Mouse (Mus musculus): Measurements from ENCODE around the gene Lcn10. TPM values are rescaled to one million over a fixed set of nuclear protein-coding genes. Genes with fewer than 3 reads are reported as not detected.
"Not testable (repeated sequence)": the region's sequence is repeated elsewhere in the genome, so short reads cannot be mapped to it uniquely, and the experiment has no call there.

The Lcn10 gene
- total and polyA plus RNA-seq, 2 experiments from 2014 or later: not detected

DNA sequence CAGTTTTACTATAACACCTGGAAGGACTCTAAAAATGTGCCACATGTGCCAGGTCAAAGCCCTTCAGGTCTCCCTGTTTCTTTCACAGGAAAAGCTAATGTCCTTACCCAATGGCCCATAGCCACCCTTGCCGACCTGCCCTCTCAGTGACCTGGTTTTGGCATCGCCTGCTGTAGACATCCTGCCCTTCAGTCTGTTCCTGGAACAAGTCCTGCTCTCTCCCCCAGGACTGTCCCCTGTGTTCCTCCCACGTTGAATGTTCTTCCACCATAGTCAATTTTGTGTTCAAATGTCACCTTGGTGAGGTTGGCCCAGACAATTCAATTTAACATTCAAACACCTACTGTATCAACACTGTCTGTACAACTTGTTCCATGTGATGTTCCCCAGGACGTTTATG lies 14.4 kb downstream of the Lcn10 start:
- H3K4me2 ChIP-seq (ENCODE audit: low read depth, low read length, poor library complexity, severe bottlenecking): no peak overlapping the region
- H3K9ac ChIP-seq (replicated peaks; ENCODE audit: low read length, poor library complexity, severe bottlenecking): no peak overlapping the region
- no peaks in the 10 kb centered on the region for H3K9me3 ChIP-seq (ENCODE audit: low read length)
- no peak overlapping the region for H3K4me3 ChIP-seq (ENCODE audit: low read depth, low read length)
- ATAC-seq (ENCODE audit: low FRiP score): no peak
- no peak overlapping the region for H3K27ac ChIP-seq (ENCODE audit: low read depth, low read length)
- no peaks in the 10 kb centered on the region for H3K4me1 ChIP-seq (ENCODE audit: insufficient read depth, low read length)
- H3K36me3 ChIP-seq (ENCODE audit: insufficient read depth, low read length): no peaks in the 10 kb centered on the region
- DNase-seq (ENCODE audit: low spot score): no peak
- 70% methylated on average over 4 of the region's 4 CpGs for WGBS
- no peaks in the 10 kb centered on the region for H3K27me3 ChIP-seq (ENCODE audit: insufficient read depth, low read length)
- no peak for TF ChIP-seq CTCF (IDR thresholded peaks at IDR 0.05)

DNA sequence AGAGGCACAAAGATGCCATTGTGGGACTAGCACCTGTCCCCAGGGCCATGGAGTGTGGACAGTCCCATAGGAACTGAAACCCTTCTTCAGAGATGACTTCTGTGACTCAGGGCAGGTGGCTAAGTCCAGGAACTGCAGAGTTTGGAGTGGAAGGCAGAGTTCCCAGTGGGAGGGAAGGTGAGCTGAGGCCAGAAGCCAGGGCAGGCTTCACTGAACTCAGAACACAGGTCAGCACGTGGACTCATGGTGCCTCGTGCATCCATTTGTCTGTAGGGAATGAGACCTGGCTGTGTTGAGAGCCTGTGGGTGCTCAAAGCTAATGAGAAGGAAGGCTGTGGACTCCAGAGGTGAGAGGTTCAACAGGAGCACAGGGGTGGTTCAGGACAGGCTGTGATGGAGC lies 16.2 kb downstream of the Lcn10 start:
- TF ChIP-seq CTCF (IDR thresholded peaks at IDR 0.05): no peak
- H3K4me2 ChIP-seq (ENCODE audit: low read depth, low read length, poor library complexity, severe bottlenecking): no peak overlapping the region
- WGBS: 90% methylated on average over 2 of the region's 2 CpGs
- ATAC-seq (ENCODE audit: low FRiP score) (no peak), DNase-seq (ENCODE audit: low spot score) (no peak)
- H3K4me1 ChIP-seq (ENCODE audit: insufficient read depth, low read length): no peaks in the 10 kb centered on the region
- H3K27me3 ChIP-seq (ENCODE audit: insufficient read depth, low read length): no peaks in the 10 kb centered on the region
- H3K4me3 ChIP-seq (ENCODE audit: low read depth, low read length): no peak overlapping the region
- no peaks in the 10 kb centered on the region for H3K36me3 ChIP-seq (ENCODE audit: insufficient read depth, low read length)
- H3K27ac ChIP-seq (ENCODE audit: low read depth, low read length): no peak overlapping the region
- H3K9me3 ChIP-seq (ENCODE audit: low read length): no peaks in the 10 kb centered on the region
- no peak overlapping the region for H3K9ac ChIP-seq (replicated peaks; ENCODE audit: low read length, poor library complexity, severe bottlenecking)

DNA sequence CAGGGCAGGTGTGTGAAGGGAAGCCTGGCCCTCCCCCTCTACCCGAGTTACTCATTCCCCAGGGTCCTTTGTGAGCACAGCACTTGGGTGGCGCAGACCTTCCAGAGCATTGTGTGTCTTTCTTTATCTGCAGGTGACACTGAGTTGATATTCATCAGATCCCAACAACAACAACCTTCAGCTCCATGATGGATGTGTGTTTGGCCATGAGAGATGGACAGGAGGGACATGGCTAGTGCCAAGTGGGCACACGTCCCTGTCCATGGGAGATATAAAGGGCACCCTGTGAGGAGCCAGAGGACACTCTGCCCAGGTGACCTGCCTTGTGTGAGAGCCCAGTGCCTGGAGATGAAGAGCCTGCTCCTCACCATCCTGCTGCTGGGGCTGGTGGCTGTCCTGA lies 17.2 kb downstream of the Lcn10 start, which contains the start of gene Obp2a:
Gene Obp2a, plus strand, starts transcription at position 301 of the 400 bp plus-strand sequence.
- not testable (repeated sequence) for ATAC-seq (ENCODE audit: low FRiP score)
- WGBS: 90% methylated on average over 3 of the region's 3 CpGs

DNA sequence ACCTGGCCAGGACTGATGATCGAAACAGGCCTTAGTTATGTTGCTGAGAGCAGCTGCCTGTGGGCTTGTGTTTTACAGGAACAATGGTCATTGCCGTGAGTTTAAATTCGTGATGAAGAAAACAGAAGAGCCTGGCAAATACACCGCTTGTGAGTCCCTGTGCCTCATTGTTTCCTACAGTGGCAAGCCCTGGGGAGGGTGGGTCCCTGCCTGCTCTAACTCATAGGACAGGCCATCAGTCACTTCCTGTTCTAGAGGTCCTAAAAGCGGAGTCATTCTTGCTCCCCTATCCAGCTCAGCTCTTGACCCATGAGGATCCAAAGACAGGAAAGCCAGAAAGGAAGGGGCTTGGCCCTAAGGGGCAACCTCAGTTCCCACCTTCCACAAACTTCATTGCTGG lies 18.5 kb downstream of the Lcn10 start:
- Histone ChIP-seq H3K9ac (replicated peaks; ENCODE audit: low read length, poor library complexity, severe bottlenecking) (no peak overlapping the region), H3K9me3 (ENCODE audit: low read length) (no peaks in the 10 kb centered on the region), H3K4me1 (ENCODE audit: insufficient read depth, low read length) (no peaks in the 10 kb centered on the region), H3K4me3 (ENCODE audit: low read depth, low read length) (no peak overlapping the region), H3K4me2 (ENCODE audit: low read depth, low read length, poor library complexity, severe bottlenecking) (no peak overlapping the region), H3K27ac (ENCODE audit: low read depth, low read length) (no peak overlapping the region), H3K36me3 (ENCODE audit: insufficient read depth, low read length) (no peaks in the 10 kb centered on the region), H3K27me3 (ENCODE audit: insufficient read depth, low read length) (no peaks in the 10 kb centered on the region)
- WGBS: 90% methylated on average over 5 of the region's 5 CpGs
- TF ChIP-seq CTCF (IDR thresholded peaks at IDR 0.05): no peak
- DNase-seq (ENCODE audit: low spot score) (no peak), ATAC-seq (ENCODE audit: low FRiP score) (no peak)

More for the DNA sequence above, 17.2 kb downstream of the Lcn10 start, which contains the start of gene Obp2a:
- H3K4me3 ChIP-seq (ENCODE audit: low read depth, low read length); H3K4me2 ChIP-seq (ENCODE audit: low read depth, low read length, poor library complexity, severe bottlenecking); H3K36me3 ChIP-seq (ENCODE audit: insufficient read depth, low read length); H3K27ac ChIP-seq (ENCODE audit: low read depth, low read length); H3K9me3 ChIP-seq (ENCODE audit: low read length); H3K9ac ChIP-seq (replicated peaks; ENCODE audit: low read length, poor library complexity, severe bottlenecking); H3K4me1 ChIP-seq (ENCODE audit: insufficient read depth, low read length); DNase-seq (ENCODE audit: low spot score); H3K27me3 ChIP-seq (ENCODE audit: insufficient read depth, low read length): not testable (repeated sequence)

DNA sequence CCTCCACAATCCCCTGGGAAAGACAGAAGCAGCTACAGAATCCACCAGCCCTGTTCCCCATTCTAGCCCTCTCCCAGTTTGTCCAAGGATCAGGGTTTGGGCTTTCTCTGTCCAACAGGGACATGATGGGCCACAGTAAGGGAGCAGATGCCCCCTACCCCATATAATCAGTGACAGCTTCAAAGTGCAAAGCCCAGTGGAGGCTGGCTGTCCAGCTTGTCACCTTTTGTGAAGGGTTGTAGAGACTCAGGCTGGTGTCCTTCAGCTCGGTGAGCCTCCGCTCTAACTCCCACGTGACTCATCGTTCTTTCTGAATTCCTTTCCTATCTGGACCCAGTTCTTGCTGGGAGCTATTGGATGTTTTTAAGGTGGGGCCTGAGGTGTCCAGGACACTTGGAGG lies 21.2 kb downstream of the Lcn10 start:
- DNase-seq (ENCODE audit: low spot score) (no peak), ATAC-seq (ENCODE audit: low FRiP score) (no peak)
- peaks cover 8% of the 10 kb centered on the region; the same call in 1 of the 2 replicates for H3K4me1 ChIP-seq (ENCODE audit: insufficient read depth, low read length)
- H3K27ac ChIP-seq (ENCODE audit: low read depth, low read length): no peak overlapping the region
- no peaks in the 10 kb centered on the region for H3K36me3 ChIP-seq (ENCODE audit: insufficient read depth, low read length)
- H3K9me3 ChIP-seq (ENCODE audit: low read length): no peaks in the 10 kb centered on the region
- no peak for TF ChIP-seq CTCF (IDR thresholded peaks at IDR 0.05)
- H3K9ac ChIP-seq (replicated peaks; ENCODE audit: low read length, poor library complexity, severe bottlenecking): no peak overlapping the region
- no peak overlapping the region for H3K4me3 ChIP-seq (ENCODE audit: low read depth, low read length)
- H3K27me3 ChIP-seq (ENCODE audit: insufficient read depth, low read length): no peaks in the 10 kb centered on the region
- 87% methylated on average over 4 of the region's 4 CpGs for WGBS
- no peak overlapping the region for H3K4me2 ChIP-seq (ENCODE audit: low read depth, low read length, poor library complexity, severe bottlenecking)

DNA sequence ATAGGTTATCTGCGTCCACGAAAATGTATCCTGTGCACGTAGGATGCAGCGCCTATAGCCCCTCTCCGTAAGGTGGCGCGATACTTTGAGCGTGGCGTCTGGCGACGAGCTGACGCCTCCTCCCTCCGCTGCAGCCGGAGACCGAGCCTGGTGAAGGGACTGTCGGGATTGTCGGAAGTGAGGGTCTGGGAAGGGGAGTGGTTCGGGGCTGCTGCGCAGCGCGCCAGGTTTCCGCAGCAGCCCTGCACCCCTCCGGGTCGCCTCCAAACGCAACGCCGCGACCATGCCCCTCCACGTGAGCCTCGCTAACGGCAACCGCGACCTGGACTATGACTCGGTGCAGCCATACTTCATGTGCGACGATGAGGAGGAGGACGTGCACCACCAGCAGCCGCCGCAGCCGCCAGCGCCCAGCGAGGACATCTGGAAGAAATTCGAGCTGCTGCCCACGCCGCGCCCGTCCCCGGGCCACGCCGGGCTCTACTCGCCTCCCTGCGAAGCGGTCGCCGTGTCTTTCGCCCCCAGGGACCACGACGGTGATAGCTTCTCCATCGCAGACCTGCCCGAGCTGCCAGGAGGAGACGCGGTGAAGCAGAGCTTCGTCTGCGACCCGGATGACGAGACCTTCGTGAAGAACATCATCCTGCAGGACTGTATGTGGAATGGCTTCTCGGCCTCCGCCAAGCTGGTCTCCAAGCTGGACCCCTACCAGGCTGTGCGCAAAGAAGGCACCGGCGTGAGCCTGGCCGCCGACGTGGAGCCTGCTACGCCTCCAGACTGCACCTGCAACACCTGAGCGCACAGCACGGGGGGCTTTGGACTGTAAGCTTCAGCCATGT lies 24.3 kb downstream of the Lcn10 start, which contains the start of gene Bmyc:
Gene Bmyc, plus strand, starts transcription at position 97 of the 839 bp plus-strand sequence.
- peaks cover 11% of the 10 kb centered on the region for H3K4me1 ChIP-seq (ENCODE audit: insufficient read depth, low read length)
- ATAC-seq (ENCODE audit: low FRiP score) (peak; percentile 93), DNase-seq (ENCODE audit: low spot score) (peak; percentile 95)
- no peaks in the 10 kb centered on the region for H3K27me3 ChIP-seq (ENCODE audit: insufficient read depth, low read length)
- H3K27ac ChIP-seq (ENCODE audit: low read depth, low read length): peak within 1 kb of the TSS; percentile 88
- H3K9me3 ChIP-seq (ENCODE audit: low read length): no peaks in the 10 kb centered on the region
- WGBS: under 1% methylated on average over 73 of the region's 78 CpGs
- H3K4me2 ChIP-seq (ENCODE audit: low read depth, low read length, poor library complexity, severe bottlenecking): peak within 1 kb of the TSS; percentile 79
- no peaks in the 10 kb centered on the region for H3K36me3 ChIP-seq (ENCODE audit: insufficient read depth, low read length)
- peak within 1 kb of the TSS; percentile 73 for H3K9ac ChIP-seq (replicated peaks; ENCODE audit: low read length, poor library complexity, severe bottlenecking)
- peak within 1 kb of the TSS; percentile 78 for H3K4me3 ChIP-seq (ENCODE audit: low read depth, low read length)
- peak; percentile 85 for TF ChIP-seq CTCF (IDR thresholded peaks at IDR 0.05)
